Mouse (Mus musculus): Measurements from ENCODE around the gene Olfr1420. TPM values are rescaled to one million over a fixed set of nuclear protein-coding genes. Genes with fewer than 3 reads are reported as not detected.
"Not testable (repeated sequence)": the region's sequence is repeated elsewhere in the genome, so short reads cannot be mapped to it uniquely, and the experiment has no call there.

Gene Olfr1420
- polyA plus RNA-seq, 1 experiment from 2014 or later = not detected

DNA sequence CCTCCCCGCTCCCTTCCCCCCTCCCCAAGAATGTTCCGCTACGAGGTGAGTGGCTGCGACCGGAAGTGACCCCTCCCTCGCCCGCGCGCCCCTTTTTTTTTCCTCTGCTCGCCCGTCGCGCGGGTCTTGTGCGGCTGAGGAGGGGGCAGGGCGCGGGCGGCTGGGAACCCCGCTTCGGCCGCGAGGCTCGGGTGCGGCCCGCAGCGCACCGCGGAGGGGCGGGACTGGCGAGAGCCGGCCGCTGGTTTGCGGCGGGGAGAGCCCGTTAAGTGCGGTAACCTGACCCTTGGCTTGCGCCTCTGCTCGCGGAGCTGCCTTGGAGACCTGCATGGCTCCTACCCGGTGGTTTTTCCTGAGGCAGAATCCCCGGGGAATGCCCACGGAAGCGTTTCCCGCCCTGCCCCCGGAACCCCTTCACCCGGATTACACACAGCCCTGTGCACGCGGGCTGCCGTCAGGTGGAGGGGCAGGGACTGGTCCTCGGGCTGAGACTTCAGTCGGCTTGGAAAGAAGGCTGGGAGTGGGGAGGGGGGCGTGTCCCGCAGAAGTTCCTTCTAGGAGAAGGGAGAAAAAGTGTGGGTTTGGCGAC lies 26.3 kb downstream of the Olfr1420 start:
- Histone ChIP-seq H3K27ac (peak overlapping the region; percentile 95), H3K9me3 (no peaks in the 10 kb centered on the region), H3K36me3 (replicated peaks) (peaks cover 34% of the 10 kb centered on the region), H3K4me3 (peak overlapping the region; percentile 87), H3K27me3 (ENCODE audit: poor library complexity, severe bottlenecking) (no peaks in the 10 kb centered on the region), H3K4me1 (peaks cover 18% of the 10 kb centered on the region)
- WGBS = under 1% methylated on average over 49 of the region's 54 CpGs
- DNase-seq (ENCODE audit: extremely low spot score, low spot score) = peak; percentile 71

GRCm38 (mm10) chr19:11915804-11916203 lies 29.4 kb downstream of the Olfr1420 start:
- H3K27me3 ChIP-seq (ENCODE audit: poor library complexity, severe bottlenecking) = no peaks in the 10 kb centered on the region
- no peak overlapping the region for H3K4me3 ChIP-seq
- DNase-seq (ENCODE audit: extremely low spot score, low spot score) = no peak
- peaks cover 55% of the 10 kb centered on the region for H3K36me3 ChIP-seq (replicated peaks)
- 88% methylated on average over 2 of the region's 2 CpGs for WGBS
- H3K27ac ChIP-seq = no peak overlapping the region
- H3K4me1 ChIP-seq = peaks cover 18% of the 10 kb centered on the region
- no peaks in the 10 kb centered on the region for H3K9me3 ChIP-seq

- Histone ChIP-seq H3K27me3 (ENCODE audit: poor library complexity, severe bottlenecking) (no peaks in the 10 kb centered on the region), H3K4me3 (no peak overlapping the region), H3K36me3 (replicated peaks) (peaks cover 88% of the 10 kb centered on the region), H3K4me1 (no peaks in the 10 kb centered on the region), H3K9me3 (no peaks in the 10 kb centered on the region), H3K27ac (no peak overlapping the region)
- 87% methylated on average over 1 of the region's 1 CpGs for WGBS
- no peak for DNase-seq (ENCODE audit: extremely low spot score, low spot score)
Measured at GRCm38 (mm10) chr19:11922068-11922467, 35.7 kb downstream of the Olfr1420 start.

DNA sequence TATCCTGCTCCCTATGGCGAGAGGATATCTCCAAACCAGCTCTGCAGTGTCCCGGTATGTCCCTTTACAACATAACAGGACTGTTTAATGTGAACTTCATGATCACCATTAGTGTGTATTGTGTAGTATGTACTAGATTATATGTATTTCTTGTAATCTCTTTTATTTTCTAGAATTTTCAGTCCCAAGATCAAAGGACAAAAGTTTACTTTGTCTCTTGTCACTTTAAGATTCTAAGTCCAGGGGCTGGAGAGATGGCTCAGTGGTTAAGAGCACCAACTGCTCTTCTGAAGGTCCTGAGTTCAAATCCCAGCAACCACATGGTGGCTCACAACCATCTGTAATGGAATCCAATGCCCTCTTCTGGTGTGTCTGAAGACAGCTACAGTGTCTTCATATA lies 36.1 kb downstream of the Olfr1420 start:
- peaks cover 88% of the 10 kb centered on the region for H3K36me3 ChIP-seq (replicated peaks)
- WGBS = 93% methylated on average over 2 of the region's 2 CpGs
- H3K4me1 ChIP-seq; H3K4me3 ChIP-seq; H3K27me3 ChIP-seq (ENCODE audit: poor library complexity, severe bottlenecking); DNase-seq (ENCODE audit: extremely low spot score, low spot score); H3K27ac ChIP-seq; H3K9me3 ChIP-seq: not testable (repeated sequence)

- Histone ChIP-seq H3K9me3 (no peaks in the 10 kb centered on the region), H3K4me3 (no peak overlapping the region), H3K36me3 (replicated peaks) (peaks cover 97% of the 10 kb centered on the region), H3K27me3 (ENCODE audit: poor library complexity, severe bottlenecking) (no peaks in the 10 kb centered on the region), H3K27ac (no peak overlapping the region), H3K4me1 (no peaks in the 10 kb centered on the region)
- 93% methylated on average over 2 of the region's 2 CpGs for WGBS
- no peak for DNase-seq (ENCODE audit: extremely low spot score, low spot score)
Measured at GRCm38 (mm10) chr19:11926380-11926779, 40.0 kb downstream of the Olfr1420 start.

DNA sequence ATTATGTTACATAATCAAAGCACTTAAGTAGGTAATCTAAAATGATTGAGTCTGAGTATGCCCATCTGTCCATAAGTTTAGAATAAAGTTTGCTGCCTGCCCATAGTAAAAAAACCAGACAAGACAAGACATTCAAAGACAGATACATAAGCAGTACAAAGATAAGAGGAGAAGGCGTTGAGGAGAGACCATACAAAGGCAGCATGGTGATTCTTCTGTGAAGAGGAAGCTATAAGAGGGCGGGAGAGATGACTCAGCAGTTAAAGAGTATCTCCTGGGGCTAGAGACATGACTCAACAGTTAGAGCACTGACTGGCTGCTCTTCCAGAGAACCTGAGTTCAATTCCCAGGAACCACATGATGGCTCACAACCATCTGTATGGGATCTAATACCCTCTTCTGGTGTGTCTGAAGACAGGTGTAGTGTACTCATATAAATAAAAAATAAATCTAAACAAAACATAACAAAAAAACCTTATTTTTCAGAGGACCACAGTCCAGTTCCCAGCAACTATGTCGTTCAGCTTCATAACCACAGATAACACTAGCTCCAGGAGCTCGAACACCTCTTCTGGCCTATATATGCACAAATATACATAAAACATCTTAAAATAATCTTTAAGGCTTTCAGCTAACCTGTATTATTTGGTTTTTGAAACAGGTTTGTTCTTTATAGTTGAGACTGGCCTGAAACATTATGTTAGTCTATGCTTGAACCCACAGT lies 41.8 kb downstream of the Olfr1420 start:
- H3K27me3 ChIP-seq (ENCODE audit: poor library complexity, severe bottlenecking) = no peaks in the 10 kb centered on the region
- H3K4me3 ChIP-seq = no peak overlapping the region
- WGBS = 89% methylated on average over 4 of the region's 4 CpGs
- peaks cover 98% of the 10 kb centered on the region for H3K36me3 ChIP-seq (replicated peaks)
- H3K9me3 ChIP-seq = no peaks in the 10 kb centered on the region
- DNase-seq (ENCODE audit: extremely low spot score, low spot score) = no peak
- no peaks in the 10 kb centered on the region for H3K4me1 ChIP-seq
- no peak overlapping the region for H3K27ac ChIP-seq

DNA sequence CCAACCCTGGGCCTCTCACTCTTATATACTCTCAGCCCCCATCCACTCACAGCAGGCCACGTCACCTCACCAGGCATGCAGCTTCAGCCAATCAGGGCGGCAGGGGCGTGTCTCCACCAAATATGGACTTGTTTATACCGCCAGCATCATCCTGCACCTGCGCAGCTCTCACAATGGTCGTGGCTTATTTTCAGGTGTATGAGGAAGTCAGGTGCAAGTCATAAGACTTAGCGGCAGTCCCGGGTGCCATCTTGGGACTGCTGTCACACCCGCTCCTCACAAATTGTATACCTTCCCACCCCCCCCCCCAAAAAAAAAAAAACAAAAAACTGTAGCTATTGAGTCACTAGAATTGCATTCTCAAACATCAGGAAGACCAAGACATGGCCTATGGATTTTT lies 60.1 kb downstream of the Olfr1420 start:
- H3K27ac ChIP-seq; H3K9me3 ChIP-seq; H3K4me1 ChIP-seq; DNase-seq (ENCODE audit: extremely low spot score, low spot score); H3K4me3 ChIP-seq; H3K27me3 ChIP-seq (ENCODE audit: poor library complexity, severe bottlenecking): not testable (repeated sequence)
- H3K36me3 ChIP-seq (replicated peaks) = peaks cover 51% of the 10 kb centered on the region
- WGBS = 93% methylated on average over 9 of the region's 9 CpGs

Small RNA genes within 50 kb of the gene (microRNA-seq; reads per million reads assigned to microRNA genes)
- 15.3 reads per million, percentile 26 among the genes with 10 or more reads in this experiment for gene Mir6994

Other genes starting within 250 kb of the Olfr1420 start
- not detected in 2 replicates for gene Ms4a3, start 245.7 kb upstream of the Olfr1420 start, polyA plus RNA-seq (2016; fragmentation: Nextera tagmentation; extraction: Ambion mirVana)
- gene Oosp2, start 226.0 kb upstream of the Olfr1420 start, polyA plus RNA-seq (2016; fragmentation: Nextera tagmentation; extraction: Ambion mirVana) = not detected in 2 replicates
- gene Oosp1, start 195.4 kb upstream of the Olfr1420 start, polyA plus RNA-seq (2016; fragmentation: Nextera tagmentation; extraction: Ambion mirVana) = not detected in 2 replicates
- gene Oosp3, start 189.5 kb upstream of the Olfr1420 start, polyA plus RNA-seq (2016; fragmentation: Nextera tagmentation; extraction: Ambion mirVana) = not detected in 2 replicates
- not detected in 2 replicates for gene Gif, start 139.0 kb upstream of the Olfr1420 start, polyA plus RNA-seq (2016; fragmentation: Nextera tagmentation; extraction: Ambion mirVana)
- gene Mrpl16, start 116.2 kb upstream of the Olfr1420 start, polyA plus RNA-seq (2016; fragmentation: Nextera tagmentation; extraction: Ambion mirVana) = 65.1 and 66.1 TPM in 2 replicates
- gene Stx3, start 67.2 kb upstream of the Olfr1420 start, polyA plus RNA-seq (2016; fragmentation: Nextera tagmentation; extraction: Ambion mirVana) = 10.7 and 12.4 TPM in 2 replicates
- 0.06 TPM in 1 of 2 replicates, not detected in the other for gene Olfr1417, start 47.3 kb upstream of the Olfr1420 start, polyA plus RNA-seq (2016; fragmentation: Nextera tagmentation; extraction: Ambion mirVana)
- not detected in 2 replicates for gene Olfr1418, start 25.5 kb upstream of the Olfr1420 start, polyA plus RNA-seq (2016; fragmentation: Nextera tagmentation; extraction: Ambion mirVana)
- not detected in 2 replicates for gene Olfr1419, start 11.5 kb upstream of the Olfr1420 start, polyA plus RNA-seq (2016; fragmentation: Nextera tagmentation; extraction: Ambion mirVana)
- 22.6 and 24.5 TPM in 2 replicates for gene Patl1, start 25.8 kb downstream of the Olfr1420 start, polyA plus RNA-seq (2016; fragmentation: Nextera tagmentation; extraction: Ambion mirVana)
- gene Osbp, start 79.4 kb downstream of the Olfr1420 start, polyA plus RNA-seq (2016; fragmentation: Nextera tagmentation; extraction: Ambion mirVana) = 3.2 and 3.3 TPM in 2 replicates
- 0.04 TPM in 2 replicates for gene Olfr1423, start 154.8 kb downstream of the Olfr1420 start, polyA plus RNA-seq (2016; fragmentation: Nextera tagmentation; extraction: Ambion mirVana)
- gene Olfr1424, start 176.1 kb downstream of the Olfr1420 start, polyA plus RNA-seq (2016; fragmentation: Nextera tagmentation; extraction: Ambion mirVana) = not detected in 2 replicates
- gene Olfr1425, start 191.2 kb downstream of the Olfr1420 start, polyA plus RNA-seq (2016; fragmentation: Nextera tagmentation; extraction: Ambion mirVana) = not detected in 2 replicates
- gene Olfr1426, start 205.4 kb downstream of the Olfr1420 start, polyA plus RNA-seq (2016; fragmentation: Nextera tagmentation; extraction: Ambion mirVana) = not detected in 2 replicates
- not detected in 2 replicates for gene Olfr1427, start 216.8 kb downstream of the Olfr1420 start, polyA plus RNA-seq (2016; fragmentation: Nextera tagmentation; extraction: Ambion mirVana)
- not detected in 2 replicates for gene Olfr1428, start 229.3 kb downstream of the Olfr1420 start, polyA plus RNA-seq (2016; fragmentation: Nextera tagmentation; extraction: Ambion mirVana)
- not detected in 2 replicates for gene Olfr76, start 236.6 kb downstream of the Olfr1420 start, polyA plus RNA-seq (2016; fragmentation: Nextera tagmentation; extraction: Ambion mirVana)